Comparison of ENCODE assay signal across 11 mouse cellular contexts in genomic region chr8:121358609-121359008, GRCm38 (mm10).
DNase-seq lines count a peak whose midpoint lies in the region; ATAC-seq and TF ChIP-seq lines count a peak whose summit lies in the region.
"Had no signal": no experiment of that assay in that cellular context is flagged by ENCODE, and none has a peak within 500 bp of the region (broad histone marks: within the 10 kb centered on the region; RNA-seq: fewer than 3 reads in every experiment).

No protein-coding gene starts in this region.

- H3K27ac ChIP-seq in hindbrain, embryonic 10.5 days, result peak overlapping the region; percentile 68; the same call in 1 of the 2 replicates
- H3K27ac ChIP-seq in hindbrain, embryonic 12.5 days, result no peak overlapping the region; the same call in 1 of the 2 replicates
- H3K27ac ChIP-seq in heart, embryonic 13.5 days (replicated peaks), result peak overlapping the region; percentile 21; the same call in 1 of the 2 replicates
- H3K27ac ChIP-seq in limb, embryonic 11.5 days (replicated peaks; ENCODE audit: low read depth, low read length), result 0 out of 2 replicates have a peak overlapping the region, but pooled peaks have one; percentile 14
- H3K27ac ChIP-seq: embryonic facial prominence, embryonic 15.5 days had no signal

- no peak for TF ChIP-seq CTCF in E14TG2a.4 (conservative IDR thresholded peaks at IDR 0.05; ENCODE audit: low read length)

- H3K36me3 ChIP-seq in hindbrain, embryonic 10.5 days, result no peaks in the 10 kb centered on the region
- H3K36me3 ChIP-seq in hindbrain, embryonic 12.5 days, result no peaks in the 10 kb centered on the region
- H3K36me3 ChIP-seq in E14TG2a.4 (ENCODE audit: insufficient read depth, low read length), result no peaks in the 10 kb centered on the region
- H3K36me3 ChIP-seq in heart, embryonic 13.5 days, result no peaks in the 10 kb centered on the region
- H3K36me3 ChIP-seq in limb, embryonic 11.5 days (ENCODE audit: control insufficient read depth, insufficient read depth, low read length), result no peaks in the 10 kb centered on the region
- H3K36me3 ChIP-seq: embryonic facial prominence, embryonic 15.5 days had no signal

- H3K27me3 ChIP-seq in hindbrain, embryonic 10.5 days (ENCODE audit: insufficient read depth, poor library complexity, severe bottlenecking), result peaks cover 22% of the 10 kb centered on the region
- no peaks in the 10 kb centered on the region for H3K27me3 ChIP-seq in hindbrain, embryonic 12.5 days
- 0 out of 2 replicates have a peak, but pooled peaks cover 7% of the 10 kb centered on the region for H3K27me3 ChIP-seq in E14TG2a.4 (ENCODE audit: insufficient read depth, low read length)
- H3K27me3 ChIP-seq in heart, embryonic 13.5 days (replicated peaks), result peaks cover 5% of the 10 kb centered on the region; the same call in 1 of the 2 replicates
- peaks cover 6% of the 10 kb centered on the region; the same call in 1 of the 2 replicates for H3K27me3 ChIP-seq in limb, embryonic 11.5 days (ENCODE audit: control insufficient read depth, insufficient read depth, low read length)

- no peak overlapping the region for H3K9ac ChIP-seq in hindbrain, embryonic 12.5 days
- H3K9ac ChIP-seq in heart, embryonic 13.5 days, result peak overlapping the region; percentile 58; the same call in 1 of the 2 replicates
- no peak overlapping the region for H3K9ac ChIP-seq in limb, embryonic 11.5 days (ENCODE audit: low read length)
- H3K9ac ChIP-seq: embryonic facial prominence, embryonic 15.5 days had no signal

- WGBS in hindbrain, embryonic 10.5 days, result 59% methylated on average over 4 of the region's 4 CpGs
- 64% methylated on average over 4 of the region's 4 CpGs for WGBS in hindbrain, embryonic 12.5 days
- WGBS in heart, embryonic 13.5 days, result 40% methylated on average over 4 of the region's 4 CpGs
- 28% methylated on average over 4 of the region's 4 CpGs for WGBS in limb, embryonic 11.5 days

- H3K4me2 ChIP-seq in hindbrain, embryonic 12.5 days (replicated peaks), result no peak overlapping the region
- no peak overlapping the region for H3K4me2 ChIP-seq in heart, embryonic 13.5 days
- H3K4me2 ChIP-seq in limb, embryonic 11.5 days (ENCODE audit: low read depth, severe bottlenecking), result no peak overlapping the region
- H3K4me2 ChIP-seq: embryonic facial prominence, embryonic 15.5 days had no signal

- peaks cover 40% of the 10 kb centered on the region for H3K4me1 ChIP-seq in hindbrain, embryonic 10.5 days (replicated peaks)
- H3K4me1 ChIP-seq in hindbrain, embryonic 12.5 days, result peaks cover 20% of the 10 kb centered on the region
- peaks cover 15% of the 10 kb centered on the region for H3K4me1 ChIP-seq in E14TG2a.4 (replicated peaks; ENCODE audit: low read depth, low read length)
- peaks cover 33% of the 10 kb centered on the region for H3K4me1 ChIP-seq in heart, embryonic 13.5 days
- H3K4me1 ChIP-seq in limb, embryonic 11.5 days (ENCODE audit: control insufficient read depth, insufficient read depth, low read length), result peaks cover 23% of the 10 kb centered on the region

- no peaks in the 10 kb centered on the region for H3K9me3 ChIP-seq in hindbrain, embryonic 10.5 days
- peaks cover 3% of the 10 kb centered on the region; the same call in 1 of the 2 replicates for H3K9me3 ChIP-seq in hindbrain, embryonic 12.5 days (replicated peaks)
- no peaks in the 10 kb centered on the region for H3K9me3 ChIP-seq in E14TG2a.4 (ENCODE audit: low read length)
- no peaks in the 10 kb centered on the region for H3K9me3 ChIP-seq in heart, embryonic 13.5 days
- H3K9me3 ChIP-seq in limb, embryonic 11.5 days (ENCODE audit: control insufficient read depth, low read length), result no peaks in the 10 kb centered on the region
- H3K9me3 ChIP-seq: embryonic facial prominence, embryonic 15.5 days had no signal

- DNase-seq in hindbrain, embryonic 10.5 days (ENCODE audit: low spot score), result no peak
- no peak for DNase-seq in limb, embryonic 11.5 days (ENCODE audit: low spot score)
- DNase-seq in MN1 (ENCODE audit: low spot score), result no peak
- DNase-seq: left cerebral cortex, postnatal 4 days had no signal

- ATAC-seq in hindbrain, embryonic 12.5 days (ENCODE audit: low FRiP score), result no peak
- no peak; the same call in 1 of the 2 replicates for ATAC-seq in heart, embryonic 13.5 days (ENCODE audit: extremely low read depth, insufficient number of reproducible peaks, low FRiP score, low TSS enrichment)
- no peak for ATAC-seq in limb, embryonic 11.5 days (ENCODE audit: insufficient number of reproducible peaks, low FRiP score, low TSS enrichment, low read depth)
- no peak for ATAC-seq in inflammation-experienced regulatory T-cells, adult 6 months
- no peak for ATAC-seq in granulocyte monocyte progenitor cell, adult 5-6 weeks (replicated peaks; ENCODE audit: poor library complexity, severe bottlenecking)

- no peak overlapping the region for H3K4me3 ChIP-seq in hindbrain, embryonic 10.5 days
- H3K4me3 ChIP-seq in hindbrain, embryonic 12.5 days, result no peak overlapping the region
- H3K4me3 ChIP-seq in E14TG2a.4 (replicated peaks; ENCODE audit: low read length), result peak overlapping the region; percentile 41
- no peak overlapping the region for H3K4me3 ChIP-seq in heart, embryonic 13.5 days
- H3K4me3 ChIP-seq in limb, embryonic 11.5 days (ENCODE audit: low read depth, low read length), result no peak overlapping the region
- H3K4me3 ChIP-seq: embryonic facial prominence, embryonic 15.5 days; megakaryocyte, embryonic 14.5 days had no signal
